In the genomic region with DNA sequence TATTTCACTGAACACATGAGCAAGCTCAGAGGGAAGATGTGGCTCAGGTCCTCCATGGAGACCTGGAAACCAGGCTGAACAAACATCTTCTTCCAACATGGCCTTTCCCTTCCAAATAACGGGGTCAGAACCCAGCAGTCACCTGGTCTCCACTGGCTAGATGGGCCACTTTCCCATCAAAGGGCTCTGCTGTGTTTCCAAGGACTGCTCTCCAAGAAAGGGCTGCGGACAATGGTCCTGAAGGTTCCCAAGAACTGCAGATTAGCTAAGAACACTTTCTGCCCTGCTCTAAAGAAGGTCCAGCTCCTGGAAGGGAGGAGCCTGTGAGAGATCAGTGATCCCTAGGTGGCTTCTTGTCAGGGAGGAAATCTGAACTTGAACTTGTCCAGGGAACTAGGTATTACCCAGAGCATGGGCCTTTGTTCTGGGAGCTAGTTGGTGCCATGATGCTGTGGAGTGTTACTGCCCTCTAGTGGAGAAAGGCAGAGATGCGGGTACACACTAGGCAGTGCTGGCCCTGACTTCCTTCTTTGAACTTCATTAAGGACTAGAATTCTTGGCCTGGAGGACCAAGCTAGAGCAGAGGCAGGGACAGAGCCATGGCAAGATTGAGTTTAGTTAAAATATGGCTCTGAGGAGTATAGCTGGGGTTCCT, we compare ENCODE assay signal across 1 mouse cellular context.
TF ChIP-seq lines count a peak whose summit lies in the region.

No protein-coding gene starts in this region.

TF ChIP-seq in ES-E14, 5 proteins besides CTCF, POLR2A, EP300 and RAD21:
- TF ChIP-seq ZC3H11A (IDR thresholded peaks at IDR 0.05; ENCODE audit: borderline replicate concordance, low read depth, low read length), result peak; percentile 78; the same call in 1 of the 2 replicates
- TF ChIP-seq ZNF384 (IDR thresholded peaks at IDR 0.05; ENCODE audit: low read depth, low read length), result no peak
